Mouse (Mus musculus): ENCODE measurements around the gene Batf3. TPM values are rescaled to one million over a fixed set of nuclear protein-coding genes. Genes with fewer than 3 reads are reported as not detected.

Batf3 gene
- 12.4 and 18.0 TPM in 2 replicates for polyA plus RNA-seq (2014; fragmentation: Nextera tagmentation; extraction: Ambion mirVana)

DNA sequence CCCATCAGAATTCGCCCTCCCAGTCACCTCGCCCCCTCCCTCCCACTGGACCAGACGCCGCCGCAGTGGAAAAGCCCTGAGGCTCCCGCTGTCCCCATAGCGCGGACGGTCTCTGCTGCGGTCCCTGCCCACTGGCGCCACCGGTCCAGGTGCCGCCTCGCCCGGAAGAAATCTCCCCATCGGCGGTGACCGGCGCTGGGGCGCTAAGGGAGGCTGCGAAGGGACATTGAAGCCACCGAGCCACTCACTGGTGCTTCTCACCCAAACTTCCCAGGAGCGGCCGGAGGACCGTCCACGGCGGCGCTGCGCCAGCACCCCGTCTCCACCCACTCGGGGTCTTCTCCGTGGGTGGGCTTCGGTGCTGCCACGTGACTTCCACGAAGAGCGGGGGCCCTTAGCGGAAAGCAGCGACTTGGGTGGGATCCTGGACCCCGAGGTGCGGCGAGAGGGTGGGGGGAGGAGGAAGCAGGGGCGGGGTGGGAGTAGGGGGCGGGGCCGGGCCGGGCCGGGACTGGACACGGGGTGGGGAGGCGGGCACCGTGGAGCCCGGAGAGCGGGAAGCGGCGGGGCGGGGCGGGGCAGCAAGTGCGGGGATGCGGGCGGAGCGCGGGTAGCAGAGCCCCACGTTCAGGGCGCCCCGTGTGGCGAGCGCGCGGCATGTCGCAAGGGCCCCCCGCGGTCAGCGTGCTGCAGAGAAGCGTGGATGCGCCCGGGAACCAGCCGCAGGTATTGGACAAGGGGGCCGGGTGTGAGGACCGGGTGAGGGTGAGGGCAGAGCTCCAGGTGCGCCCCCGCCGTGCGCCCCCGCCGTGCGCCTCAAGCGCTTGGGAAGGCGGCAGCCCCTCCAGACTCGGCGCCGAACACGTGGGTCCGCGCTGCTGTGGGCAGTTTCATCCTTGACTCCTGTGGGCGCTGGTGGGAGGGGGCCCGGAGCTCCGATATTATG lies at the start of gene Batf3:
Gene Batf3 (plus strand): TSS at position 46 of the 946 bp plus-strand sequence.
- H3K4me3 ChIP-seq (ENCODE audit: low read length) = peak within 1 kb of the TSS; percentile 69
- no peaks in the 10 kb centered on the region for H3K36me3 ChIP-seq (ENCODE audit: control insufficient read depth, insufficient read depth, low read length)
- H3K27ac ChIP-seq (ENCODE audit: low read depth, low read length) = peak within 1 kb of the TSS; percentile 17; the same call in 1 of the 2 replicates
- ATAC-seq (ENCODE audit: low FRiP score, low TSS enrichment) = peak; percentile 75
- H3K9ac ChIP-seq (ENCODE audit: low read depth, low read length) = peak within 1 kb of the TSS; percentile 63
- H3K9me3 ChIP-seq (ENCODE audit: control insufficient read depth, low read length) = no peaks in the 10 kb centered on the region
- H3K27me3 ChIP-seq (ENCODE audit: control insufficient read depth, insufficient read depth, low read length) = no peaks in the 10 kb centered on the region
- WGBS = under 1% methylated on average over 58 of the region's 95 CpGs
- H3K4me2 ChIP-seq (replicated peaks; ENCODE audit: low read depth, low read length) = peak within 1 kb of the TSS; percentile 99
- H3K4me1 ChIP-seq (ENCODE audit: control insufficient read depth, insufficient read depth, low read length) = peaks cover 19% of the 10 kb centered on the region; the same call in 1 of the 2 replicates

GRCm38 (mm10) chr1:191053555-191053954 lies 44.1 kb upstream of the Batf3 start:
- Histone ChIP-seq H3K4me1 (ENCODE audit: control insufficient read depth, insufficient read depth, low read length) (no peaks in the 10 kb centered on the region), H3K4me3 (ENCODE audit: low read length) (no peak overlapping the region), H3K27ac (ENCODE audit: low read depth, low read length) (no peak overlapping the region), H3K9ac (ENCODE audit: low read depth, low read length) (no peak overlapping the region), H3K4me2 (replicated peaks; ENCODE audit: low read depth, low read length) (no peak overlapping the region), H3K27me3 (ENCODE audit: control insufficient read depth, insufficient read depth, low read length) (no peaks in the 10 kb centered on the region), H3K36me3 (ENCODE audit: control insufficient read depth, insufficient read depth, low read length) (no peaks in the 10 kb centered on the region), H3K9me3 (ENCODE audit: control insufficient read depth, low read length) (no peaks in the 10 kb centered on the region)
- peak; percentile 43; the same call in 1 of the 2 replicates for ATAC-seq (ENCODE audit: low FRiP score, low TSS enrichment)
- 58% methylated on average over 3 of the region's 3 CpGs for WGBS

DNA sequence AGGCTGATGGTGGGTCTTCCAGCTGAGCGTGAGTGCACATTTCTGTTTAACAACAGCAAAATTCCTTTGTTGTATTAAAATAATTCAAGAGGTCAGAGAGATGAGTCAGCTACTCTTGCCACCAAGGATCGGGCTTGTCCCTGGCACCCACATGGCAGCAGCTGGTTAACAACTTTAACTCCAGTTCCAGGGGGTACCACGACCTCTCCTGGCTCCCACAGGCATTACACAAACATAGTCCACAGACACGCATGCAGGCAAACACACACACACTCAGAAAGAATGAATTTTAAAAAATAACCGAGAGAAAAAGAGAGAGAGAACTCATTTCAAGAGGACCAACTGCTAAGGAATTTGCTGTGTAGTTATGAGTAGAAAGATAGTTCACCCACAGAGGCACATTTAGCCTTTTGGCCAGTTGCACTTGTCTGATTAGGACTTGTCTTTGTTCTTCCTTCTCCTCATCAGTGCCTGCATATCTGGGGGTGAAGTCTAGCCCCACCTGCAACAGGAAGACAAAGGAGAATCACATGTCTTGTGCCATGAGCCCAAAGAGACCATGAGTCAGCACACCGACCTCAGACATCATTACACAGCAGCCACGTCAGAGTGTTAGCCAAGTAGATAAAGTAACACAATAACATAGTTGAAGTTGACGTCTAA lies 42.6 kb upstream of the Batf3 start:
- 74% methylated on average over 8 of the region's 8 CpGs for WGBS
- Histone ChIP-seq H3K4me2 (replicated peaks; ENCODE audit: low read depth, low read length) (no peak overlapping the region), H3K4me1 (ENCODE audit: control insufficient read depth, insufficient read depth, low read length) (no peaks in the 10 kb centered on the region), H3K9me3 (ENCODE audit: control insufficient read depth, low read length) (no peaks in the 10 kb centered on the region), H3K9ac (ENCODE audit: low read depth, low read length) (no peak overlapping the region), H3K27ac (ENCODE audit: low read depth, low read length) (no peak overlapping the region), H3K4me3 (ENCODE audit: low read length) (no peak overlapping the region), H3K36me3 (ENCODE audit: control insufficient read depth, insufficient read depth, low read length) (no peaks in the 10 kb centered on the region), H3K27me3 (ENCODE audit: control insufficient read depth, insufficient read depth, low read length) (no peaks in the 10 kb centered on the region)
- ATAC-seq (ENCODE audit: low FRiP score, low TSS enrichment) = no peak

- H3K27me3 ChIP-seq (ENCODE audit: control insufficient read depth, insufficient read depth, low read length) = no peaks in the 10 kb centered on the region
- ATAC-seq (ENCODE audit: low FRiP score, low TSS enrichment) = no peak
- H3K4me3 ChIP-seq (ENCODE audit: low read length) = no peak overlapping the region
Measured at GRCm38 (mm10) chr1:191055533-191055873, 42.1 kb upstream of the Batf3 start.

GRCm38 (mm10) chr1:191057461-191057860 lies 40.2 kb upstream of the Batf3 start:
- 65% methylated on average over 3 of the region's 3 CpGs for WGBS
- Histone ChIP-seq H3K4me2 (replicated peaks; ENCODE audit: low read depth, low read length) (no peak overlapping the region), H3K4me3 (ENCODE audit: low read length) (no peak overlapping the region), H3K9me3 (ENCODE audit: control insufficient read depth, low read length) (no peaks in the 10 kb centered on the region), H3K36me3 (ENCODE audit: control insufficient read depth, insufficient read depth, low read length) (no peaks in the 10 kb centered on the region), H3K27me3 (ENCODE audit: control insufficient read depth, insufficient read depth, low read length) (no peaks in the 10 kb centered on the region), H3K27ac (ENCODE audit: low read depth, low read length) (no peak overlapping the region), H3K9ac (ENCODE audit: low read depth, low read length) (no peak overlapping the region), H3K4me1 (ENCODE audit: control insufficient read depth, insufficient read depth, low read length) (no peaks in the 10 kb centered on the region)
- ATAC-seq (ENCODE audit: low FRiP score, low TSS enrichment) = no peak

More at GRCm38 (mm10) chr1:191055533-191055873, 42.1 kb upstream of the Batf3 start:
- Histone ChIP-seq H3K27ac (ENCODE audit: low read depth, low read length) (no peak overlapping the region), H3K36me3 (ENCODE audit: control insufficient read depth, insufficient read depth, low read length) (no peaks in the 10 kb centered on the region), H3K9ac (ENCODE audit: low read depth, low read length) (no peak overlapping the region), H3K4me1 (ENCODE audit: control insufficient read depth, insufficient read depth, low read length) (no peaks in the 10 kb centered on the region), H3K9me3 (ENCODE audit: control insufficient read depth, low read length) (no peaks in the 10 kb centered on the region), H3K4me2 (replicated peaks; ENCODE audit: low read depth, low read length) (no peak overlapping the region)
- WGBS = 75% methylated on average over 2 of the region's 2 CpGs

DNA sequence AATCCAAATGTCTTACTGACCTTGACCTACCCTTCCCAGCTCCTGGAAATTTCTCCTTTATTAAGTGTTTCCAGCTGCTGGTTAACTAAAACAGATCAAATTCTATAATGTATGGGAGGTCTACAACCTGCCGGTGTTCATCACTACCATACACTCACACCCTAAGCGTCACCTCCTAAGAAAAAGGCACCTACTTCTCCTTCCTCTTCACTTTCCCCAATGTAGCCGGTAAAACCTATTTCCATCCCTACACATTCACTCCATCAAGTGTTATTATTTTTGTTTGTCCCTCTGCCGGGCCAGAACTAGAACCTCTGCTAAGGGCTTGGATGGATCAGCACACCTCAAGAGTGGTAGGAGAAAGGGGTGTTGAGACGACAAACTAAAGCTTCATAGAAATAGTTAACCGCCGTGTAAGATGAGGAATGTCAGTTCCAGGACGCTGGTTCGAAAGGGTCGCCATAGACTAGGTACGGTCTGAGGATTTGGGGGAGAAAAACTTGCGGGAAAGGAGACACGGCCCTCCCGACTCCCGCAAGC lies 35.3 kb upstream of the Batf3 start:
- Histone ChIP-seq H3K36me3 (ENCODE audit: control insufficient read depth, insufficient read depth, low read length) (peaks cover 20% of the 10 kb centered on the region), H3K4me1 (ENCODE audit: control insufficient read depth, insufficient read depth, low read length) (peaks cover 8% of the 10 kb centered on the region), H3K4me3 (ENCODE audit: low read length) (peak overlapping the region; percentile 93), H3K9ac (ENCODE audit: low read depth, low read length) (peak overlapping the region; percentile 89), H3K9me3 (ENCODE audit: control insufficient read depth, low read length) (no peaks in the 10 kb centered on the region), H3K27ac (ENCODE audit: low read depth, low read length) (no peak overlapping the region; the same call in 1 of the 2 replicates), H3K27me3 (ENCODE audit: control insufficient read depth, insufficient read depth, low read length) (no peaks in the 10 kb centered on the region), H3K4me2 (replicated peaks; ENCODE audit: low read depth, low read length) (peak overlapping the region; percentile 87)
- ATAC-seq (ENCODE audit: low FRiP score, low TSS enrichment) = peak; percentile 17
- WGBS = 5% methylated on average over 15 of the region's 15 CpGs

DNA sequence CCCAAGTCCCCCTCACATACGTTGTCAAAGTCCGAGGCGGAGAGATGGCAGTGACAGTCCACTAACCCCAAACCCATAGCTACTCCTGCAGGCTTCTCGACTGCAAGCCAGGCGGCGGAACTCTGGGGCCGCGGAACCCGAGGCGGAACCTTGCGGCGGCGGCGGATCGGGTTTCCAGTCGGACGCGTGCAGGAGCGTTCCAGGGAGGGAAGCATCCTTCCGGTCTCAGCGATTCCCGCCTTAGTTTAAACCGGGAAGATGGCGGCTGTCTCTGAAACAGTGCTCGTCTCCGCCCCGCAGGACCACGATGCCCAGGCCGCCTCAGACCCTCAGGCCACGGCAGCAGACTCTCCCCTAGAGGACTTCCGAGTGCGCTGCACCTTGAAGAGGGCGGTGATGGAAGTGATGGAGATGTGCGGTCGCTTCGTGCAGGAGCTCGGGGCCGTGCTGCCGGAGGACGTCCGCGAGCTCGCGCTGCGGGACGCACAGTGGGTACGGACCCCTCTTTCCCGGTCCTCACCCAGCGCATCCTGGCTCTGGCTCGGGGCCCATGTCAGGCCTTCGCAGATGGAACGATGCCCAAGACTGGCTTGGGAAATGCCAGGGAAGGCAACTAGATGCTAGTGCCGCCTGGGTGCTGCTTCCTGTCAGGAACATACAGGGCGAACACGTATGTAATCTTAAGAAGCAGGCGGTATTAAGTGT lies 34.7 kb upstream of the Batf3 start, which contains the start of the genes Tatdn3 and Nsl1:
Gene Tatdn3 (minus strand): TSS at position 152 of the 705 bp plus-strand sequence.
Gene Nsl1 (plus strand): TSS at position 232 of the 705 bp plus-strand sequence.
- peak within 1 kb of the TSS; percentile 87 for H3K4me2 ChIP-seq (replicated peaks; ENCODE audit: low read depth, low read length)
- H3K9ac ChIP-seq (ENCODE audit: low read depth, low read length) = peak within 1 kb of the TSS; percentile 89
- H3K27me3 ChIP-seq (ENCODE audit: control insufficient read depth, insufficient read depth, low read length) = no peaks in the 10 kb centered on the region
- WGBS = under 1% methylated on average over 56 of the region's 56 CpGs
- peak; percentile 91 for ATAC-seq (ENCODE audit: low FRiP score, low TSS enrichment)
- H3K36me3 ChIP-seq (ENCODE audit: control insufficient read depth, insufficient read depth, low read length) = peaks cover 24% of the 10 kb centered on the region
- peak within 1 kb of the TSS; percentile 93 for H3K4me3 ChIP-seq (ENCODE audit: low read length)
- H3K4me1 ChIP-seq (ENCODE audit: control insufficient read depth, insufficient read depth, low read length) = peaks cover 8% of the 10 kb centered on the region
- H3K27ac ChIP-seq (ENCODE audit: low read depth, low read length) = peak within 1 kb of the TSS; percentile 65
- H3K9me3 ChIP-seq (ENCODE audit: control insufficient read depth, low read length) = no peaks in the 10 kb centered on the region

DNA sequence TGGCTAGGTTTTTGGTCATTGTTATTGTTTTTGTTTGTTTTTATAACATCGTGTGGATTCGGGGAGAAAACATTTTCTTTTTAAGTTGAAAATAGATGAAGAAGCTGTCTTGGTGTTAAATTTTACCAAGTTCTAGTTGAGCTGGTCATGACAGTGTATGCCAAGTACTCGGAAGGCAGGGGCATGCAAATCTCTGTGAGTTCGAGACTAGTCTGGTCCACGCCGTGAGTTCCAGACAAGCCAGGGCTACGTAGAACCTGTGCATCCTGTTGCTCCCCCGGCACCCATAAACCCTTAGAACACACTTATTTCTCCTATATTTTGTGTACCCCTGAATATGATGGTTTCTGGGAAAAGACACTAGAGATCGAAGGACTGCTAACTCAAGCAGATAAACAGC lies 33.9 kb upstream of the Batf3 start:
- Histone ChIP-seq H3K4me2 (replicated peaks; ENCODE audit: low read depth, low read length) (peak overlapping the region; percentile 65), H3K9ac (ENCODE audit: low read depth, low read length) (peak overlapping the region; percentile 89), H3K4me3 (ENCODE audit: low read length) (peak overlapping the region; percentile 93), H3K4me1 (ENCODE audit: control insufficient read depth, insufficient read depth, low read length) (peaks cover 8% of the 10 kb centered on the region), H3K27ac (ENCODE audit: low read depth, low read length) (no peak overlapping the region), H3K9me3 (ENCODE audit: control insufficient read depth, low read length) (no peaks in the 10 kb centered on the region), H3K36me3 (ENCODE audit: control insufficient read depth, insufficient read depth, low read length) (peaks cover 32% of the 10 kb centered on the region), H3K27me3 (ENCODE audit: control insufficient read depth, insufficient read depth, low read length) (no peaks in the 10 kb centered on the region)
- ATAC-seq (ENCODE audit: low FRiP score, low TSS enrichment) = no peak
- 65% methylated on average over 9 of the region's 9 CpGs for WGBS

Measured in kidney, embryonic 14.5 days (tissue).